ENCODE assay signal across 12 mouse cellular contexts in genomic region chr17:27032328-27032727, GRCm38 (mm10). TPM values are rescaled to one million over a fixed set of nuclear protein-coding genes. Genes with fewer than 3 reads are reported as not detected.
DNase-seq lines count a peak whose midpoint lies in the region; ATAC-seq and TF ChIP-seq lines count a peak whose summit lies in the region.
"Had no signal": no experiment of that assay in that cellular context is flagged by ENCODE, and none has a peak within 500 bp of the region (broad histone marks: within the 10 kb centered on the region; RNA-seq: fewer than 3 reads in every experiment).

No protein-coding gene starts in this region.

- no peak for ATAC-seq in heart, embryonic 12.5 days (ENCODE audit: insufficient number of reproducible peaks, low FRiP score)
- no peak for ATAC-seq in lung, postnatal 0 days
- ATAC-seq in liver, embryonic 16.5 days (ENCODE audit: low read depth), result no peak

- no peak for TF ChIP-seq EP300 in lung, postnatal 0 days (IDR thresholded peaks at IDR 0.05)

- no peaks in the 10 kb centered on the region for H3K27me3 ChIP-seq in heart, embryonic 12.5 days (replicated peaks)
- no peaks in the 10 kb centered on the region for H3K27me3 ChIP-seq in lung, postnatal 0 days (replicated peaks; ENCODE audit: insufficient read depth, low read length)
- H3K27me3 ChIP-seq in embryonic facial prominence, embryonic 10.5 days (replicated peaks; ENCODE audit: low read depth, poor library complexity, severe bottlenecking), result no peaks in the 10 kb centered on the region
- H3K27me3 ChIP-seq in liver, embryonic 16.5 days (ENCODE audit: control insufficient read depth, insufficient read depth, low read depth, low read length), result no peaks in the 10 kb centered on the region
- H3K27me3 ChIP-seq: embryonic facial prominence, embryonic 12.5 days had no signal

- peak overlapping the region; percentile 52 for H3K4me2 ChIP-seq in heart, embryonic 12.5 days
- 0 out of 2 replicates have a peak overlapping the region, but pooled peaks have one; percentile 14 for H3K4me2 ChIP-seq in lung, postnatal 0 days (replicated peaks; ENCODE audit: low read depth, low read length)
- peak overlapping the region; percentile 30 for H3K4me2 ChIP-seq in liver, embryonic 16.5 days (ENCODE audit: low read depth, low read length)
- H3K4me2 ChIP-seq: embryonic facial prominence, embryonic 12.5 days had no signal

- H3K27ac ChIP-seq in heart, embryonic 12.5 days (ENCODE audit: poor library complexity, severe bottlenecking), result no peak overlapping the region
- H3K27ac ChIP-seq in lung, postnatal 0 days (ENCODE audit: low read length), result no peak overlapping the region
- H3K27ac ChIP-seq in embryonic facial prominence, embryonic 10.5 days (replicated peaks), result no peak overlapping the region; the same call in 1 of the 2 replicates
- H3K27ac ChIP-seq in liver, embryonic 16.5 days (ENCODE audit: low read length), result no peak overlapping the region
- H3K27ac ChIP-seq: embryonic facial prominence, embryonic 12.5 days; hindbrain, postnatal 0 days had no signal

- peaks cover 28% of the 10 kb centered on the region for H3K4me1 ChIP-seq in heart, embryonic 12.5 days (replicated peaks)
- H3K4me1 ChIP-seq in lung, postnatal 0 days (ENCODE audit: insufficient read depth, low read depth, low read length), result peaks cover 8% of the 10 kb centered on the region; the same call in 1 of the 2 replicates
- peaks cover 46% of the 10 kb centered on the region for H3K4me1 ChIP-seq in embryonic facial prominence, embryonic 10.5 days
- H3K4me1 ChIP-seq in liver, embryonic 16.5 days (ENCODE audit: control insufficient read depth, low read depth, low read length), result peaks cover 22% of the 10 kb centered on the region

- H3K36me3 ChIP-seq in heart, embryonic 12.5 days, result no peaks in the 10 kb centered on the region
- H3K36me3 ChIP-seq in lung, postnatal 0 days (ENCODE audit: insufficient read depth, low read length), result no peaks in the 10 kb centered on the region
- no peaks in the 10 kb centered on the region for H3K36me3 ChIP-seq in embryonic facial prominence, embryonic 10.5 days (replicated peaks)
- no peaks in the 10 kb centered on the region for H3K36me3 ChIP-seq in liver, embryonic 16.5 days (ENCODE audit: control insufficient read depth, insufficient read depth)
- H3K36me3 ChIP-seq: embryonic facial prominence, embryonic 12.5 days had no signal

- no peak for DNase-seq in heart, postnatal 36 days
- DNase-seq in lung, postnatal 0 days (ENCODE audit: low spot score), result peak; percentile 4
- DNase-seq in lung, postnatal 25 days (ENCODE audit: low spot score), result no peak
- no peak for DNase-seq in embryonic facial prominence, embryonic 10.5 days (ENCODE audit: low spot score)
- no peak for DNase-seq in cerebellum, adult 11 months
- DNase-seq in left cerebral cortex, postnatal 25 days (ENCODE audit: low spot score in 2 of 2), result no peak
- DNase-seq: adrenal gland, adult 8-10 months; gastrocnemius, postnatal 25 days had no signal

- intact Hi-C loops in heart, postnatal 36 days (cut with DNase I), result loop anchor here (2.0 to 5.0 kb wide), 6 partner anchors 24 to 490 kb away; partner anchors contain the start of genes Grm4, Itpr3 and Lemd2
- intact Hi-C loops in left cerebral cortex, postnatal 25 days (cut with DNase I), result loop anchor here (2.0 kb wide), 2 partner anchors 92 to 488 kb away; partner anchors contain the start of gene Grm4

- H3K9me3 ChIP-seq in heart, embryonic 12.5 days (replicated peaks), result no peaks in the 10 kb centered on the region
- no peaks in the 10 kb centered on the region for H3K9me3 ChIP-seq in lung, postnatal 0 days (ENCODE audit: low read length)
- H3K9me3 ChIP-seq in embryonic facial prominence, embryonic 10.5 days, result no peaks in the 10 kb centered on the region
- no peaks in the 10 kb centered on the region for H3K9me3 ChIP-seq in liver, embryonic 16.5 days (replicated peaks; ENCODE audit: control insufficient read depth, low read length)
- H3K9me3 ChIP-seq: embryonic facial prominence, embryonic 12.5 days had no signal

- H3K4me3 ChIP-seq in heart, embryonic 12.5 days, result no peak overlapping the region
- no peak overlapping the region for H3K4me3 ChIP-seq in lung, postnatal 0 days (ENCODE audit: low read depth, low read length)
- peak overlapping the region; percentile 23; the same call in 1 of the 2 replicates for H3K4me3 ChIP-seq in embryonic facial prominence, embryonic 10.5 days
- H3K4me3 ChIP-seq in liver, embryonic 16.5 days (ENCODE audit: low read depth, low read length), result no peak overlapping the region
- H3K4me3 ChIP-seq: embryonic facial prominence, embryonic 12.5 days had no signal

- no peak for TF ChIP-seq CTCF in lung, postnatal 0 days (IDR thresholded peaks at IDR 0.05)

- WGBS in heart, embryonic 12.5 days, result 47% methylated on average over 7 of the region's 7 CpGs
- WGBS in lung, postnatal 0 days, result 54% methylated on average over 7 of the region's 7 CpGs
- WGBS in embryonic facial prominence, embryonic 10.5 days, result 58% methylated on average over 7 of the region's 7 CpGs
- 42% methylated on average over 7 of the region's 7 CpGs for WGBS in liver, embryonic 16.5 days (ENCODE audit: insufficient replicate concordance)

- 0 out of 2 replicates have a peak overlapping the region, but pooled peaks have one; percentile 3 for H3K9ac ChIP-seq in heart, embryonic 12.5 days
- no peak overlapping the region for H3K9ac ChIP-seq in lung, postnatal 0 days (replicated peaks; ENCODE audit: low read depth)
- H3K9ac ChIP-seq in liver, embryonic 16.5 days (ENCODE audit: low read depth, low read length), result no peak overlapping the region
- H3K9ac ChIP-seq: embryonic facial prominence, embryonic 12.5 days had no signal

RNA-seq across cellular contexts. Expression of gene Bak1, which starts 3.5 kb away (rescaled TPM):
- 4.3 and 5.8 TPM in 2 replicates for polyA plus RNA-seq in heart, embryonic 12.5 days (2016; fragmentation: Nextera tagmentation; extraction: Ambion mirVana)
- 10 to 100 TPM; 20.0 to 21.2 TPM for total RNA-seq in heart, postnatal 36 days (2021)
- 3.8 and 4.0 TPM in 2 replicates for polyA plus RNA-seq in lung, postnatal 0 days (2015; fragmentation: Nextera tagmentation; extraction: Ambion mirVana)
- polyA plus RNA-seq in embryonic facial prominence, embryonic 10.5 days (2016; fragmentation: Nextera tagmentation; extraction: Ambion mirVana), result 2.8 and 3.3 TPM in 2 replicates
- 2.3 and 2.6 TPM in 2 replicates for polyA plus RNA-seq in liver, embryonic 16.5 days (2015; fragmentation: Nextera tagmentation; extraction: Ambion mirVana)
- 10 to 100 TPM; 17.0 to 17.8 TPM for total RNA-seq in left cerebral cortex, postnatal 25 days (2021)

RNA-seq across cellular contexts. Expression of gene Itpr3, which starts 24.8 kb away (rescaled TPM):
- polyA plus RNA-seq in heart, embryonic 12.5 days (2016; fragmentation: Nextera tagmentation; extraction: Ambion mirVana), result 3.1 and 4.4 TPM in 2 replicates
- 1 to 10 TPM; 5.3 to 6.7 TPM for total RNA-seq in heart, postnatal 36 days (2021)
- polyA plus RNA-seq in lung, postnatal 0 days (2015; fragmentation: Nextera tagmentation; extraction: Ambion mirVana), result 3.6 and 3.9 TPM in 2 replicates
- 2.3 and 4.0 TPM in 2 replicates for polyA plus RNA-seq in embryonic facial prominence, embryonic 10.5 days (2016; fragmentation: Nextera tagmentation; extraction: Ambion mirVana)
- 0.90 and 1.1 TPM in 2 replicates for polyA plus RNA-seq in liver, embryonic 16.5 days (2015; fragmentation: Nextera tagmentation; extraction: Ambion mirVana)
- total RNA-seq in left cerebral cortex, postnatal 25 days (2021), result 1 to 10 TPM; 1.9 to 2.0 TPM

RNA-seq across cellular contexts. Expression of gene Zbtb9, which starts 59.4 kb away (rescaled TPM):
- 10.3 and 10.7 TPM in 2 replicates for polyA plus RNA-seq in heart, embryonic 12.5 days (2016; fragmentation: Nextera tagmentation; extraction: Ambion mirVana)
- total RNA-seq in heart, postnatal 36 days (2021), result 1 to 10 TPM; 2.1 to 2.6 TPM
- polyA plus RNA-seq in lung, postnatal 0 days (2015; fragmentation: Nextera tagmentation; extraction: Ambion mirVana), result 9.3 and 9.9 TPM in 2 replicates
- polyA plus RNA-seq in embryonic facial prominence, embryonic 10.5 days (2016; fragmentation: Nextera tagmentation; extraction: Ambion mirVana), result 20.1 and 20.6 TPM in 2 replicates
- 5.0 and 5.5 TPM in 2 replicates for polyA plus RNA-seq in liver, embryonic 16.5 days (2015; fragmentation: Nextera tagmentation; extraction: Ambion mirVana)
- 10 to 100 TPM; 17.7 to 18.8 TPM for total RNA-seq in left cerebral cortex, postnatal 25 days (2021)
